Mouse (Mus musculus) embryonic facial prominence, embryonic 14.5 days (tissue): ENCODE data around the gene Daam2. TPM values are rescaled to one million over a fixed set of nuclear protein-coding genes. Genes with fewer than 3 reads are reported as not detected.

Experiments
- ATAC-seq: fragments of 200-750 bp; cut with Nextera tagmentation; 2 replicates; pipeline ENCODE4 v1.8.0; 2017; ENCODE audit warnings: low read depth, moderate number of reproducible peaks, moderate TSS enrichment
- DNase-seq: peaks from one replicate; pipeline ENCODE4 v3.0.0-alpha.2; 2015; ENCODE audit warnings: low spot score
- H3K27ac ChIP-seq: fragments of 300-500 bp; sonication (generic); replicated peaks from 2 replicates; pipeline ENCODE4 v1.5.1; 2014; ENCODE audit warnings: low read depth, mild to moderate bottlenecking, low read length, moderate library complexity
- H3K27me3 ChIP-seq: fragments of 300-500 bp; sonication (generic); replicated peaks from 2 replicates; pipeline ENCODE4 v1.6.1; 2014; ENCODE audit warnings: low read length; ENCODE audit not compliant: control insufficient read depth, insufficient read depth
- H3K36me3 ChIP-seq: fragments of 300-500 bp; sonication (generic); 2 replicates; pipeline ENCODE4 v1.6.1; 2014; ENCODE audit warnings: low read length, mixed read lengths; ENCODE audit not compliant: control insufficient read depth, insufficient read depth
- H3K4me1 ChIP-seq: fragments of 300-500 bp; sonication (generic); 2 replicates; pipeline ENCODE4 v1.6.1; 2014; ENCODE audit warnings: antibody characterized with exemption, low read length; ENCODE audit not compliant: control insufficient read depth, insufficient read depth
- H3K4me2 ChIP-seq: fragments of 300-500 bp; sonication (generic); 2 replicates; pipeline ENCODE4 v1.6.1; 2014; ENCODE audit warnings: low read depth, mild to moderate bottlenecking, low read length, moderate library complexity, mixed read lengths
- H3K4me3 ChIP-seq: fragments of 300-500 bp; sonication (generic); 2 replicates; pipeline ENCODE4 v1.5.1; 2014; ENCODE audit warnings: low read depth, mild to moderate bottlenecking, low read length
- H3K9ac ChIP-seq: fragments of 300-500 bp; sonication (generic); 2 replicates; pipeline ENCODE4 v1.6.1; 2014; ENCODE audit warnings: low read depth, mild to moderate bottlenecking, low read length, moderate library complexity, mixed read lengths
- H3K9me3 ChIP-seq: fragments of 300-500 bp; sonication (generic); 2 replicates; pipeline ENCODE4 v1.6.1; 2016; ENCODE audit warnings: low read length; ENCODE audit not compliant: control insufficient read depth
- WGBS: fragments of 180-500 bp; shearing (Covaris S2); extraction: QIAGEN DNeasy Blood & Tissue Kit; methylation state at CpG from one replicate; pipeline ENCODE4 v1.1.7; 2014; 5-methylcytosine and 5-hydroxymethylcytosine counted together
- polyA plus RNA-seq: library from polyadenylated mRNA; unstranded; fragments of >200 nt; fragmentation: Nextera tagmentation; extraction: Ambion mirVana; gene quantifications from 2 replicates; pipeline ENCODE4 v1.2.1, GENCODE M21; 2014

Gene Daam2
- polyA plus RNA-seq, 1 experiment from 2014 or later, result 8.0 TPM

- DNase-seq (no peak), ATAC-seq (0 out of 2 replicates have a peak, but pooled peaks have one; percentile 2)
- H3K4me2 ChIP-seq, result peak overlapping the region; percentile 84
- 32% methylated on average over 3 of the region's 3 CpGs for WGBS
- H3K36me3 ChIP-seq, result no peaks in the 10 kb centered on the region
- no peaks in the 10 kb centered on the region for H3K27me3 ChIP-seq
- peak overlapping the region; percentile 74 for H3K9ac ChIP-seq
- peak overlapping the region; percentile 94 for H3K27ac ChIP-seq
- no peaks in the 10 kb centered on the region for H3K9me3 ChIP-seq
- H3K4me3 ChIP-seq, result peak overlapping the region; percentile 57
- peaks cover 17% of the 10 kb centered on the region; the same call in 1 of the 2 replicates for H3K4me1 ChIP-seq
Observed at GRCm38 (mm10) chr17:49564489-49564888, 346 bp upstream of the Daam2 start.

GRCm38 (mm10) chr17:49563416-49563780, 745 bp downstream of the Daam2 start:
- peak overlapping the region; percentile 94 for H3K27ac ChIP-seq
- no peaks in the 10 kb centered on the region for H3K27me3 ChIP-seq
- no peak for DNase-seq
- H3K36me3 ChIP-seq, result no peaks in the 10 kb centered on the region
- peak overlapping the region; percentile 84 for H3K4me2 ChIP-seq
- no peaks in the 10 kb centered on the region for H3K9me3 ChIP-seq
- no peak for ATAC-seq
- peak overlapping the region; percentile 74 for H3K9ac ChIP-seq
- H3K4me1 ChIP-seq, result peaks cover 17% of the 10 kb centered on the region; the same call in 1 of the 2 replicates
- WGBS, result 11% methylated on average over 4 of the region's 4 CpGs
- peak overlapping the region; percentile 57 for H3K4me3 ChIP-seq

GRCm38 (mm10) chr17:49562701-49563415, 1.3 kb downstream of the Daam2 start:
- no peaks in the 10 kb centered on the region for H3K9me3 ChIP-seq
- no peaks in the 10 kb centered on the region for H3K36me3 ChIP-seq
- peaks cover 17% of the 10 kb centered on the region; the same call in 1 of the 2 replicates for H3K4me1 ChIP-seq
- peak overlapping the region; percentile 57 for H3K4me3 ChIP-seq
- peak overlapping the region; percentile 84 for H3K4me2 ChIP-seq
- no peaks in the 10 kb centered on the region for H3K27me3 ChIP-seq
- peak; percentile 44 for DNase-seq
- peak overlapping the region; percentile 94 for H3K27ac ChIP-seq
- WGBS, result 13% methylated on average over 5 of the region's 5 CpGs
- H3K9ac ChIP-seq, result peak overlapping the region; percentile 74
- ATAC-seq, result 0 out of 2 replicates have a peak, but pooled peaks have one; percentile 17

GRCm38 (mm10) chr17:49561985-49562384, 2.2 kb downstream of the Daam2 start:
- Histone ChIP-seq H3K9ac (peak overlapping the region; percentile 74), H3K27ac (peak overlapping the region; percentile 94), H3K36me3 (no peaks in the 10 kb centered on the region), H3K4me2 (peak overlapping the region; percentile 84), H3K9me3 (no peaks in the 10 kb centered on the region), H3K27me3 (no peaks in the 10 kb centered on the region), H3K4me1 (peaks cover 17% of the 10 kb centered on the region; the same call in 1 of the 2 replicates), H3K4me3 (peak overlapping the region; percentile 57)
- peak; percentile 55 for DNase-seq
- ATAC-seq, result no peak
- WGBS, result 37% methylated on average over 4 of the region's 4 CpGs

- 39% methylated on average over 5 of the region's 5 CpGs for WGBS
- Histone ChIP-seq H3K4me1 (peaks cover 17% of the 10 kb centered on the region; the same call in 1 of the 2 replicates), H3K9me3 (no peaks in the 10 kb centered on the region), H3K27ac (0 out of 2 replicates have a peak overlapping the region, but pooled peaks have one; percentile 2), H3K9ac (no peak overlapping the region), H3K27me3 (no peaks in the 10 kb centered on the region), H3K4me2 (no peak overlapping the region), H3K36me3 (no peaks in the 10 kb centered on the region), H3K4me3 (no peak overlapping the region)
- DNase-seq (no peak), ATAC-seq (no peak)
Observed at GRCm38 (mm10) chr17:49559786-49560289, 4.3 kb downstream of the Daam2 start.

DNA sequence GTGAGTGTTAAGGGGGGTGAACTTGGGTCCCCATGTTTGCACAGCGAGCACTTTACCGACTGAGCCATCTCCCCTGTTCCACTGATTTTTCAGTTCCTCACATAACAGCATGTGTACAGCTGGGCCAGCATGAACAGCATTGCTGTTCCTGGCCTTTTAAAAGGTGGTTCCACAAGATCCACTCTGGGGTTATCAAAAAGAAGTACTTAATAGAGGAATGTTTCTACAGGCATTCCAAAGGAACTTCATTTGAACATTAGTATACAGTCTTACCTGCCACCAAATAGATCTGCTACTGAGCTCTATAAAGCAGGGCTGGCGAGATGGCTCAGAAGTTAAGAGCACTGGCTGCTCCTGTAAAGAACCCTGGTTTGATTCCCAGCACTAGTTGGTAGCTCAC, 8.0 kb downstream of the Daam2 start:
- peaks cover 13% of the 10 kb centered on the region; the same call in 1 of the 2 replicates for H3K4me1 ChIP-seq
- H3K27ac ChIP-seq, result no peak overlapping the region
- H3K9ac ChIP-seq, result no peak overlapping the region
- H3K9me3 ChIP-seq, result no peaks in the 10 kb centered on the region
- ATAC-seq, result no peak
- WGBS, result 83% methylated on average over 3 of the region's 3 CpGs
- H3K4me3 ChIP-seq, result no peak overlapping the region
- no peak for DNase-seq
- no peaks in the 10 kb centered on the region for H3K27me3 ChIP-seq
- no peaks in the 10 kb centered on the region; the same call in 1 of the 2 replicates for H3K36me3 ChIP-seq
- no peak overlapping the region for H3K4me2 ChIP-seq

DNA sequence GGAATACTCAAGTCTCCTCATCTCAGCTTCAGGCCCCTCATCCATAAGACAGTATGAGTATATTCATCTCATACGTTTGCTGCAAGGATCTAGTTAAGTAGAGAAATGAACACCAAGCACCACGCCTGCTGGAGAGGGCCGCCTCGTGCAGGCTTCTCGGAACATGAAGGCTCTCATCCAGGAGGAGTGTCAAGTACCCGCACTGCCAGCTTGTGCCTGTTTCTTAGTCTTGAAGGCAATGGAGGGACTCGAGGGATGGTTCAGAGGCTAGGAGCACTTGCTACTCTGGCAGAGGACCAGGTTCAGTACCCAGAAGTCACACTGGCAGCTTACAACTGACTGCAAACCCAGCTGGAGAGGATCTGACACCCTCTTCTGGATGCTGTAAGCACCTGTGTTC, 12.2 kb downstream of the Daam2 start:
- WGBS, result 82% methylated on average over 7 of the region's 7 CpGs
- Histone ChIP-seq H3K27me3 (no peaks in the 10 kb centered on the region), H3K9ac (no peak overlapping the region), H3K9me3 (no peaks in the 10 kb centered on the region), H3K36me3 (peaks cover 20% of the 10 kb centered on the region; the same call in 1 of the 2 replicates), H3K4me2 (no peak overlapping the region), H3K4me3 (no peak overlapping the region), H3K27ac (no peak overlapping the region), H3K4me1 (no peaks in the 10 kb centered on the region)
- no peak for ATAC-seq
- DNase-seq, result no peak

DNA sequence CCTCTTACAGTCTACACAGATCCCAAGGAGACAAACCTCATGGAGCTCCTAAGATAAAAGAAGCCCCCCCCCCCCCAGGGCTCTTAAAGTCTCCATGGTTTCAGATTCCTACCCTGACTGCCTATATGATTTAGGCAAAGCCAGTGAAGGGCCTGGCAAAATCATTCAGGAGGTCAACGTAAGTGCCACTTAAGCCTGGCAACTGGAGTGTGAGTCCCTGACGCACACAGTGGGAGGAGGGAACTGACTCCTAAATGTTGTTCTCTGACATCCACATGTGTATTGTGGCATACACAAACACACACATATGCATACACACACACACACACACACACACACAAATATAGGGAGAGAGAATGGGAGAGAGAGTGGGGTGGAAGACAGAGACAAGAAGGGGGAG, 12.7 kb downstream of the Daam2 start:
- Histone ChIP-seq H3K9me3 (no peaks in the 10 kb centered on the region), H3K4me1 (no peaks in the 10 kb centered on the region), H3K9ac (no peak overlapping the region), H3K36me3 (peaks cover 20% of the 10 kb centered on the region; the same call in 1 of the 2 replicates), H3K27me3 (no peaks in the 10 kb centered on the region), H3K27ac (no peak overlapping the region), H3K4me2 (no peak overlapping the region), H3K4me3 (no peak overlapping the region)
- DNase-seq (no peak), ATAC-seq (no peak)
- WGBS, result 71% methylated on average over 2 of the region's 2 CpGs
